Mouse (Mus musculus) erythroblast, embryonic 14.5 days (primary cell): ENCODE data around the gene Taar7e. TPM values are rescaled to one million over a fixed set of nuclear protein-coding genes. Genes with fewer than 3 reads are reported as not detected.

Experiments
- H3K27me3 ChIP-seq: 2 replicates; pipeline ENCODE4 v1.6.1; 2012; ENCODE audit warnings: inconsistent platforms; ENCODE audit not compliant: control insufficient read depth
- H3K36me3 ChIP-seq: 2 replicates; pipeline ENCODE4 v1.6.1; 2012; ENCODE audit warnings: mild to moderate bottlenecking, inconsistent platforms; ENCODE audit not compliant: control insufficient read depth
- H3K4me1 ChIP-seq: 2 replicates; pipeline ENCODE4 v1.6.1; 2012; ENCODE audit warnings: inconsistent platforms; ENCODE audit not compliant: control insufficient read depth
- H3K4me3 ChIP-seq: replicated peaks from 2 replicates; pipeline ENCODE3; 2012; ENCODE audit warnings: moderate library complexity, mild to moderate bottlenecking, inconsistent platforms
- H3K9me3 ChIP-seq: 2 replicates; pipeline ENCODE4 v1.6.1; 2012; ENCODE audit warnings: low read length, inconsistent platforms, mixed read lengths; ENCODE audit not compliant: control insufficient read depth
- GATA1 ChIP-seq: IDR thresholded peaks from 2 replicates; pipeline ENCODE4 v1.6.1; 2012; ENCODE audit warnings: low read length, inconsistent platforms, mixed read lengths
- TAL1 ChIP-seq: IDR thresholded peaks from 3 replicates; pipeline ENCODE4 v1.6.1; 2012; ENCODE audit warnings: low read length, inconsistent platforms, mixed read lengths
- polyA plus RNA-seq: library from polyadenylated mRNA; stranded (reverse); fragments of >175 nt; gene quantifications from 2 replicates; pipeline ENCODE4 v1.2.3, GENCODE M21; 2012

Taar7e gene
- polyA plus RNA-seq: not detected in 2 replicates

DNA sequence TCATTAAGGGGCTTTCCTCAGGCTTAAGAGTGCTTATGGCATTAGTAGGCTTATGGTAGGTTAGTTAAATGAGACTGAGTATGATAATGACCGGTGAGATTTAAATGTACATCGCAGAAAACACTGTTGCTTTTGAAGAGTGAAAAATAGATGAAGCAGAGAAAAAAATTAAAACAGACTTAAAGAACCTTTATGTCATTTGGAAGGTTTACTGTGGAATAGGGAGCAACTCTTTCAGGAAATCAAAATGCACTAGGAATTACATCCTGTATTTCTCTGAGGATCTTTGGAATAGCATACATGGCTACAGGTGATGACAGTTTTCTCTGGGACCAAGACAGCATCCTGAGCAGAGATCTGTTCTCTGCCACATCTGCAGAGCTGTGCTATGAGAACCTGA, at the start of gene Taar7e:
Gene Taar7e (plus strand): TSS at position 301 of the 400 bp plus-strand sequence.
- no peaks in the 10 kb centered on the region for H3K27me3 ChIP-seq
- H3K4me1 ChIP-seq: peaks cover 22% of the 10 kb centered on the region
- H3K9me3 ChIP-seq: no peaks in the 10 kb centered on the region
- no peak within 1 kb of the TSS for H3K4me3 ChIP-seq
- TF ChIP-seq TAL1 (no peak), GATA1 (no peak)
- H3K36me3 ChIP-seq: no peaks in the 10 kb centered on the region

DNA sequence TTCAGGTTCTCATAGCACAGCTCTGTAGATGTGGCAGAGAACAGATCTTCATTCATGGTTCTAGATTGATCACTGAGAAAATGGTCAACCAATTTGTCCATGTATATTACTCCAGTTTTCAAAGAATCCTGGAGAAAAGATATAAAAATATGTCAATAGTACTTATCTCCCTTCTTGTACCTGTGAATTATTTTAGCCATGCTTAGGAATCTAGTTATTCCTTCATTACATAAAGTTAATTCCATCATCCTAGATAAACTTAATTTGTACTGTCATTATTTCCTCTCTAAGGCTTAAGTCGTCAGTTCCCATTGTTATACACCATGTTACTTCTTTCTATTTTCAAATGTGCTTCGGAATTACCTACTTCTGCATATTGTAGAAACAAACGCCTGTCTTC, 44.0 kb upstream of the Taar7e start, which contains the start of gene Taar7a:
Gene Taar7a (minus strand): TSS at position 101 of the 400 bp plus-strand sequence.
- Histone ChIP-seq H3K4me1 (peaks cover under 1% of the 10 kb centered on the region; the same call in 1 of the 2 replicates), H3K4me3 (no peak within 1 kb of the TSS), H3K36me3 (no peaks in the 10 kb centered on the region), H3K27me3 (no peaks in the 10 kb centered on the region), H3K9me3 (no peaks in the 10 kb centered on the region)
- TF ChIP-seq TAL1 (no peak), GATA1 (no peak)

GRCm38 (mm10) chr10:23999639-24000038, 37.8 kb upstream of the Taar7e start, which contains the start of gene Taar7b:
Gene Taar7b (plus strand): TSS chr10:23999939.
- H3K4me3 ChIP-seq: no peak within 1 kb of the TSS
- H3K27me3 ChIP-seq: no peaks in the 10 kb centered on the region
- TF ChIP-seq GATA1 (no peak), TAL1 (no peak)
- no peaks in the 10 kb centered on the region for H3K9me3 ChIP-seq
- H3K36me3 ChIP-seq: no peaks in the 10 kb centered on the region
- peaks cover 3% of the 10 kb centered on the region for H3K4me1 ChIP-seq

DNA sequence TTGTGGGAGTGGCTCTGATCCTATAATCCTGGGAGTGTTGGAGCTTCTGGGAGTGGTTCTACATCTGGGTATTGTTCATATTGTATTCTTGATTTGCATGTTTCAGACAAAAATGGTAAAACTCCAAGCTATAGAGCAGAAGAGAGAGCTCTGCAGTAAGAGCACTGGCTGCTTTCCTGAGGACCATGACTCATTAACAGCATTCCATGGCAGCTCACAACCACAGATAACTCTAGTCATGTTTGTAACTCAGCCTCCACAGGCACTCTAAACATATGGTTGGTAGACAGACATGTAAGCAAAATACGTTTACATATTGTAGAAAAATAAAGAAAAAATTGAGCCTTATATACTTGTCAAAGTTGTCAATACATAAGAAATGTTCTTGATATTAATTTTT, 31.0 kb upstream of the Taar7e start:
- TF ChIP-seq TAL1 (no peak), GATA1 (no peak)
- Histone ChIP-seq H3K9me3 (no peaks in the 10 kb centered on the region), H3K4me3 (no peak overlapping the region), H3K4me1 (peaks cover 38% of the 10 kb centered on the region), H3K36me3 (no peaks in the 10 kb centered on the region), H3K27me3 (no peaks in the 10 kb centered on the region)

DNA sequence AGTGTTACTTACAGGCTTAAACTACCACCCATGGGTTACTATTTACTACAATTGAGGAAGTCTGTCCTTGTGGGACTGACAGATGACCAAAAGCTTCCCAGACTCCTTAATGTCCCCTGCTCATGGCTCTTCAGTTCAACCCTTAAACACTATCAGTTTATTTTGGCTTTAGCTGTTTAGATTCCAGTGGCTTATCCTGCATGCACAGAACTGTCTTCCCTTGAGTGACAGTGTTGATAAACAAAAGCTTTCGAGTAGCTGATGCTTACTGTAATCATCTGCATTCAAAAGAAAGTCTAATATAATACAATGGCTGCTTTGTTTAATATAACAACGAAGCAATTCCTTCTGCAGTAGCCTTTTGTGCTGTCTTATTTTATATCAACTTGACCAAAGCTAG, 30.4 kb upstream of the Taar7e start:
- no peaks in the 10 kb centered on the region for H3K36me3 ChIP-seq
- H3K4me1 ChIP-seq: peaks cover 38% of the 10 kb centered on the region
- no peak overlapping the region for H3K4me3 ChIP-seq
- TF ChIP-seq TAL1: no peak; the same call in 2 of the 3 replicates
- no peak for TF ChIP-seq GATA1
- no peaks in the 10 kb centered on the region for H3K27me3 ChIP-seq
- no peaks in the 10 kb centered on the region for H3K9me3 ChIP-seq

GRCm38 (mm10) chr10:24008143-24008542, 29.3 kb upstream of the Taar7e start:
- Histone ChIP-seq H3K4me3 (no peak overlapping the region), H3K9me3 (no peaks in the 10 kb centered on the region), H3K27me3 (no peaks in the 10 kb centered on the region), H3K36me3 (no peaks in the 10 kb centered on the region), H3K4me1 (peaks cover 38% of the 10 kb centered on the region)
- no peak for TF ChIP-seq GATA1
- no peak for TF ChIP-seq TAL1

- TF ChIP-seq GATA1 (no peak), TAL1 (no peak)
- Histone ChIP-seq H3K4me3 (no peak within 1 kb of the TSS), H3K9me3 (no peaks in the 10 kb centered on the region), H3K36me3 (no peaks in the 10 kb centered on the region), H3K27me3 (no peaks in the 10 kb centered on the region), H3K4me1 (no peaks in the 10 kb centered on the region)
Observed at GRCm38 (mm10) chr10:24026922-24027321, 10.5 kb upstream of the Taar7e start, which contains the start of gene Taar7d. Gene Taar7d (plus strand): TSS chr10:24027222.

DNA sequence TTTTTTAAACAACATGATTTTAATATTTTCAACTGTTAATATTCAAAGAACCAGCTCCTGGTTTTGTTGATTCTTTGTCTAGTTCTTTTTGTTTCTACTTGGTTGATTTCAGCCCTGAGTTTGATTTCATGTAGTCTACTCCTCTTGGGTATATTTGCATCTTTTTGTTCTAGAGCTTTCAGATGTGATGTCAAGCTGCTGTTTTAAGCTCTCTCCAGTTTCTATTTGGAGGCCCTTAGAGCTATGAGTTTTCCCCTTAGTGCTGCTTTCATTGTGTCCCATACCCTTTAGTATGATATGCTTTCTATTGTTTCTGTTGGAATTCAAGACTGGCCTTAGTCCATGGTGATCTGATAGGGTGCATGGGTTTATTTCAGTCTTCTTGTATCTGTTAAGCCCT, 6.1 kb upstream of the Taar7e start:
- Histone ChIP-seq H3K36me3 (no peaks in the 10 kb centered on the region), H3K4me1 (no peaks in the 10 kb centered on the region), H3K27me3 (no peaks in the 10 kb centered on the region), H3K9me3 (no peaks in the 10 kb centered on the region), H3K4me3 (no peak overlapping the region)
- TF ChIP-seq TAL1 (no peak), GATA1 (no peak)

DNA sequence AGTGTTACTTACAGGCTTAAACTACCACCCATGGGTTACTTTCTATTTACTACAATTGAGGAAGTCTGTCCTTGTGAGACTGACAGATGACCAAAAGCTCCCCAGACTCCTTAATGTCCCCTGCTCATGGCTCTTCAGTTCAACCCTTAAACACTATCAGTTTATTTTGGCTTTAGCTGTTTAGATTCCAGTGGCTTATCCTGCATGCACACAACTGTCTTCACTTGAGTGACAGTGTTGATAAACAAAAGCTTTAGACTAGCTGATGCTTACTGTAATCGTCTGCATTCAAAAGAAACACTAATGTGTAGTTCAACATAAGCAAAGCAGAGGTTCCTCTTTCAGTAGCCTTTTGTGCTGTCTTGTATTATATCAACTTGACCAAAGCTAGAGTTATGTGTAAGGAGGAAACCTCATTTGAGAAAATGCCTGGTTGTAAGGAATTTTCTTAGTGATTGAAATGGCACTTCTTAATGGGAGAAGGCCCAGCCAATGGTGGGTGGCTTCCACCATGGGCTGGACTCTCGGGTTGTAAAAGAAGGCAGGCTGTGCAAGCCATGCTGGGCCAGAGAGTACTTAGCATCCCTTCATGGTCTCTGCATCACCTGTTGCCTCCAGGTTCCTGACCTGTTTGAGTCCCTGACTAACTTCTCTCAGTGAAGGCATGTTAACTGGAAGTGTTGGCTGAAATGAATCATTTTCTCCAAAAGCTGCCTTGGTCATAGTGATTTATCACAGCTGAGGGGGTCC, 2.9 kb downstream of the Taar7e start:
- no peak for TF ChIP-seq TAL1
- no peak for TF ChIP-seq GATA1
- Histone ChIP-seq H3K9me3 (no peaks in the 10 kb centered on the region), H3K36me3 (no peaks in the 10 kb centered on the region), H3K4me3 (no peak overlapping the region), H3K27me3 (no peaks in the 10 kb centered on the region), H3K4me1 (peaks cover 22% of the 10 kb centered on the region)

- Histone ChIP-seq H3K27me3 (no peaks in the 10 kb centered on the region), H3K4me1 (peaks cover 4% of the 10 kb centered on the region), H3K36me3 (no peaks in the 10 kb centered on the region), H3K9me3 (no peaks in the 10 kb centered on the region), H3K4me3 (no peak within 1 kb of the TSS)
- TF ChIP-seq GATA1: no peak
- TF ChIP-seq TAL1: no peak
Observed at GRCm38 (mm10) chr10:24049210-24049609, 11.8 kb downstream of the Taar7e start, which contains the start of gene Taar7f. Gene Taar7f (plus strand): TSS chr10:24049510.
